Mouse (Mus musculus): Measurements from ENCODE around the gene Prune1.

Gene Prune1

GRCm38 (mm10) chr3:95301204-95301796 lies 19.4 kb upstream of the Prune1 start:
- DNase-seq, result no peak

DNA sequence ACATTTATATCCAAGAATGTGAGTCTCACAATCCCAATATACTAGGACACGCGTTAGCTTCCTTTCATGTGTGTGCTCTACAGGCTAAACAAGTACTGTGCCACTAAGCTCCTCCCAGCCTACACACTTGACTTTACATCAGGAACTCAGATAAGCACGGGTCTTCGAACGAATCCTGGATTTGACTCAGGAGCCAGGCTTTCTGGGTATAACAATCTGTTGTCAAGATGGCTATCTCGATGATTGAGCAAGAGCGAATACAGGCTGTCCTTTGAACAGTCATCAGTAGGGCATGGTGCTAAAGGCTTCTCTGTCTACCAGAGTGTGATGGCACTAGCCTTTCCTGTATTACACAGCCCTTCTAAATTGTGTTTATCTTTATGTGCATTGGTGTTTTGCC lies 16.1 kb upstream of the Prune1 start:
- no peak for DNase-seq

DNA sequence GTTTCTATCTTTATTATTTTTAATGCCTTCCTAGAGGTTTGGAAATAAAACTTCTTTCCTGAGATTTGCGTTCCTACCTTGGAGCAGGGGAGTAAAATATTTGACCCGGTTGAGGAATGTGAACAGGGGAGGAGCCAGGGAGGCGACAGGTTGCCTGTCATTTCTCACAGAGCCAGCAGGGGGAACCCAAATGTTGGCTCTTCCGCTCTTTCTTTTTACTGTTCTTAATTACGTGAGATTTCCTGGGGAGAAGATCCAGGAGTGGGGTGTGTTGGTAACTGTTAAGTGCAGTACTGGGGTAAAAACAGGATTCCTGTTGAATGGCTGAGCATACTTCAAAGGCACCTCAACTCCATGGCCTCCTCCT lies 14.2 kb upstream of the Prune1 start:
- no peak for DNase-seq

DNA sequence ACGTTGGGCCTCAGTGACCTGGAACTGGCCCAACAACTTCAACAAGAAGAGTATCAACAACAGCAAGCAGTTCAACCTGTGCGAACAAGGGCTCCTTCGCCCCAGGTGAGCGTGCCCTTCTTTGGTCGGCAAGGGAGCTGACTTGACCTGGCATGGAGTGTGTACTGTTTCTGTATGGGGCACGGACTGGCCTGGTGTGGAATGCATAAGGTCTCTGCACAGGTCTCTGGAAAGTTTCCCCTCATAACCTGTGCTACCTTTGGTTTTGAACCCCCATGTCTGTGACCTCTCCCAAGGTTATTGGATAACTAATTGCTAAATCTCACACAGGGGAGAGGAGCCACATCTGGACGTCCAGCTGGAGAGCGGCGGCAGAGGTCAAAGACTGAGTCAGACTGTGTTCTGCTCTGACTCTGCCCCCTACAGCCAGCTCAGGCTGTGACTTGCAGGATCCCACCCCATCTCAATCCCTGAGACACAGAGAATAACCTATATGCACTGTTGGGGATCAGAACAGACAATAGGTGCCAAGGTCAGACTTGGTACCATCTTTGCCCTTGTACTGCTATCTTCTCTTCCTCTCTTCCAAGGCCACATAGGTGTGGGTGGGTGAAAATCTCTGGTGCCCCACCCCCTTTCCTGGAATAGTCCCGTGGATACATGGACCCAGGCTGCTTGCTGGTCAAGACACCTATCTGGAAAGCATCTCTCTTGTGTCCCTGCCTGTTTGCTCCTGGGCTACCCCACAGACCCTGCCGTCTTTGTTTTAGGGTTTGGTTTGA lies 13.6 kb upstream of the Prune1 start:
- DNase-seq, result no peak

DNA sequence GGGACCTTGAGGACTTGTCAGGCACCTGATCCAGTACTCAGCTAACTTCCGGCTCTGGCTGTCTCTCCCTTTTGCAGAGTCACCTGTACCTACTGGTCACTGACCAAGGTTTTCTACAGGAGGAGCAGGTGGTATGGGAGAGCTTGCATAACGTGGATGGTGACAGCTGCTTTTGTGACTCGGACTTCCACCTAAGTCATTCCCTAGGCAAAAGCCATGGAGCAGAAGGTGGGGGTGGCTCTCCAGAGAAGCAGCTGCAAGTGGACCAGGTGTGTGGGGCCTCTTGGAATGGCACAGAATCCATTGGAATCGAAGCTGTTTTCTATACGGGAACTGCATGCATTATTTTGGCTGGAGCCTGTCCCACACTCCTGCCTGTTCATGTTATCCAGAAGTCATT lies 12.8 kb upstream of the Prune1 start:
- DNase-seq, result no peak

DNA sequence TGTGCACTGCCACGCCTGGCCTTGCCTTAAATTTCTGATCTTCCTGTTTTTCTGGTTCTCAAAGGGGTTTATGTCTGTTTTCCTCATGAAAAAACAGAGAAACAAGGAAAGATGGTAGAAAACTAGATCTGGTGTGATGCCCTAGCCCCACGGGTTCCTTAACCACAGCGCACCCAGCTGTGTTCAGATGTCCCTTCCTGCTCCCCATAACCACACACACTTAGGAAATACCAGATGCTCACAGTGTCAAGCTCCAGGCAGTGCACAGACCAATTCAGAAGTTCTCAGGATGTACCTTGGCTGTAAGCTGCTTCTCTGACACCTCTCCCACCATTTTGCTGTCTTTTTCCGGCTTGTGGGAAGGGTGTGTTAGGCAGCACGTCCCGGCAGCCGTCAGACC lies 12.4 kb upstream of the Prune1 start:
- DNase-seq, result no peak

DNA sequence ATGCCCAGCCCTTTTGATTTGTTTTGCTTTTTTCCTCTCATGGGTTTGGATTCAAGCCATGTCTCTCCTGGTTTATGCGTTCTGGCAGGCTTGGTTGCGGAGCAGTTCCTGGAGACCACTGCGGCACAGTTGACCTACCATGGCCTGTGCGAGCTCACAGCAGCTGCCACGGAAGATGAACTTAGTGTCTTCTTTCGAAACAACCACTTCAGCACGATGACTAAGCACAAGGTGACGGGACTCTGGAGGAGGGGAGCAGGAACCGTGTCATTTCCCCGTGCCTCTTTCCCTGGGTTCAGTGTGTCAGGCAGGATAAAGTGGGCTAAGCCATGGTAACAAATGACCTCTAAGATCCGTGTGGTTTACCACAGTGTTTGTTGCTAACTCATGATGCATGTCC lies 11.7 kb upstream of the Prune1 start:
- DNase-seq, result no peak

DNA sequence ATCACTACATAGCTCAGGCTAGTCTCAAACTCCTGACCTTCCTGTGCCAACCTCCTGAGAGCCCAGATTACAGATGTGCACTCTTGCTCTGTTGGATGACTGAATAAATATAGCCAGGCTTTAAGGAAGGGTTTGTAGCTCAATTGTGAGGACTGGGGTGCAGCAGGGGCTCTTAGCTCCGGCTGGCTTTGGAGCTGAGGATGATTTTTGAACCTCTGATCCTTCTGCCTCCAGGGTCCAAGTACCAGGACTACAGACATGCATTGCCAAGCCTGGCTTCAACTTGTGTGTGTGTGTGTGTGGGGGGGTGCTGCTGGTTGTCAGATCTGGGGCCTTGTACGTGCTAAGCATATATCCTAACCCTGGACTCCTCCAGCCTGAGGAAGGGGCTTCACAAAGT lies 11.0 kb upstream of the Prune1 start:
- peak; percentile 15 for DNase-seq

- DNase-seq, result no peak
Measured at GRCm38 (mm10) chr3:95291041-95291440, 9.2 kb upstream of the Prune1 start.

- peak; percentile 45 for DNase-seq
Measured at GRCm38 (mm10) chr3:95290156-95290555, 8.3 kb upstream of the Prune1 start.

DNA sequence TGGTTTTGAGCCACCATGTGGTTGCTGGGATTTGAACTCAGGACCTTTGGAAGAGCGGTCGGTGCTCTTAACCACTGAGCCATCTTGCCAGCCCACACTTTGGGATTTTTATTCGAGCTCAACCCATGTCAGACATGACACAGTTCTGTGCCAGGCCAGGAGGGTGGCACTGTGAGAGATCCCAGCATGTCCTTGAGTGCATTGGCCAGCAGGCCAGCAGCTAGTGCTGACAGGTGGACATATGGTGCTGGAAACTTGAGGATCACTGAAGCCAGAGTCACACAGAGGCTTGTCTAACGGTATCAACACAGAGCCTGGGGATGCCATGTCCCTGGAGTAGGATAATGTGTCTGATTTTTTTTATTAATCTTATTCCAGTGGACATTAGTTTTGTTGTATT lies 7.5 kb upstream of the Prune1 start:
- peak; percentile 92 for DNase-seq

DNA sequence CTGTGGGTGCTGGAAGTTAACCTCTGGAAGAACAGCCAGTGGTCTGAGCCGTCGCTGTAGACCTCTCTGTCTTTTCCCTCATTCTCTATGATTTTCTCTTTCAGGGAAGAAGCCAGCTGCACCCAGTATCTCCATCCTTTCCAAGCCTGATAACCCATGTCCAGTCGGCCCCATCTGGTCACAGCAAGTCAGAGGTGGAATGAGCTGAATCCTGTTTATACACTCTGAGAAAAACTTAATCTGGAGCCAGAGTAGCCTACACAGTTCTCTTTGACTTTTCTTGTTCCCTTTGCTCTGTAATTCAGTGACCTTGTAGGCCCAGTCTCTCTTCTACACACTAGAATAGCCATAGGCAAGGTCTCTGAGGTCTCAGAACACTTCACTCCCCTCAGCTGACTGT lies 5.7 kb upstream of the Prune1 start:
- DNase-seq, result no peak

- DNase-seq, result no peak
Measured at GRCm38 (mm10) chr3:95286510-95286909, 4.6 kb upstream of the Prune1 start.

DNA sequence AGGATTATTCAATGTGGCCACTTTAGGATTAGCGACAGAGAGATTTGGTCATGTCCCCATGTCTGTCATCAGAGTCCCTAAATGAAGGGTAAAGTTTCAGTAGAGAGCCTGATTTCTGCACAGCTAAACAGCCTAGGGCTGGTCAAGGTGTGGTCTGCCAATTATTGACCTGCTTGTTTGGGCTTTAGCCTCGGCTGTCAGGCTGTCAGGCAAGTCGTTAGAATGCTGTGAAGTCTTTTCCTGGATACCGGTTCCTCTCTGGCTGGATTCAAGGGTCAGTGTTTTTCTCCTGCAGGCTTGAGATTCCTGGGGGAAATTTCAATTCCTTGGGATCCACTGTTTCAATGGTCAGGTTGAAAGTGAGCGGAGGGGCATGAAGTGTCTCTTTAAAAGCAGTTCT lies 4.1 kb upstream of the Prune1 start:
- DNase-seq, result no peak

DNA sequence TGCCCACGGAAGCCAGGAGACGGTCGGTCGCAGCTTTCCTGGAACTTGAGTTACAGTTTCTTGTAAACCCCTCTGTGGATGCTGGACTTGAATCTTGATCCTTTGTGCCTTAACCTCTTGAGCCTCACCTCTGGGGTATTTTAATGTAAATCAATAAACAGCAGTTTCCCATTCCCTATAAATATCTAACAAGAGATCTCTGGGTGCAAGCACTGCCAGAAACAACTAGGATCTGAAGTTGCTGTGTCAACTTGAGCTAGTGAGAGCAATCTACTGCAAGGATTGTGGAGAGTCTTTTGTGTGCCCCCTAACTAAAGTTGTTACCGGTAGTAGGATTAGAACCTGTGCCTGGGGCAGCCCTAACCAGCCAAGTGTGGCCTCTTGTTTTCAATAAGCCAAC lies 3.5 kb upstream of the Prune1 start:
- no peak for DNase-seq

DNA sequence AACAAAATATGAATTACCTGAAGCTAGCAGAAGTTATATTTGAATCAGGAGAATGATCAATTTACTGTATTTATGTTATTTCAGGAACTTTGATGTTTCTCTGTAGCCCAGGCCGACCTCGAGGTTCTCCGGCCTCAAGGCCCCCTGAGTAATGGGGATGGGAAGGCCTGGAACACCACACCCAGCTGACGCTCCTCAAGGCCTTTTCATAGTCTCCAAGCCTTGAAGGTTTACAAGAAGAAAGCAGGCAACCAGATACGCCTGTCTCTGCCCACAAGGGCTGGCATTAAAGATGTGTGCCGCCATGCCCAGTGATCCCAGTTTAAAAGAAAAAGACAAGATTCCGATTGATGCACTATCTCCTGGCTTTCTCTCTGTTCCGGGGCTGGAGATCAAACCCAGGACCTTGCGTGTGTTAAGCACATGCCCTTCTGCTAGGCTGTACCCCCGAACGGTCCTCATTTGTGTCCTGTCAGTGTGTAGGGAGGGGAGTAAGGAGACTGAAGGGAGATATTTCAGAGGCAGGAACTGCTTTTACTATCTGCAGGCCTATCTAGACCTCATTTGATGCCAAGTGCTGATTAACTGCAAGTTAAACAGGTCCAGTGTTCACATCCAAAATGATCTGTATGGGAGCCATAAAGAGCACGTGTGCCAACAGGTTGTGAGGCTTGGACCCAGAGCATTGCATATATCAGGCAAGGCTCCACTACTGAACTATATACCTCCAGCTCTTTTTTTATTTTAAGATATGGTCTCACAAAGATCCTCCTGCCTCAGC lies 2.8 kb upstream of the Prune1 start:
- no peak for DNase-seq

DNA sequence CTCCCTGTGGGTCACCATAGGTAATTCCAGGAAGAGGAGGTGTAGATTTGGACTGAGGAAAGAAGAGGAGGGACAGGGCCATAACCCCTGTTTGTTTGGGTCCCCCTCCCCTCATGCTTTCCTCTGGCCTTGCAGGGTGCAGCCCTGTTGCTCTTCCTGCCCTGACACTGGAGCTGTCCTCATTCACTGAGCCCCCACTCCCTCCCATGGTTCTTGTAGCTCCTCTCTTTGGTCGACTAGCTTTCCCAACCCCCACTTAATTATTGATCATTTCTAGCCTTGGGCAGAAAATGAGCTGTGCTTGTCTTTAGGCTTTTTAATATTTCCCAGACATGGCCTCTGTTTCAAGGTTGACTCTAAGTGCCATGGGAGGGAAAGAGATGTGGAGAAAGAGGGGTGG lies 2.2 kb upstream of the Prune1 start:
- peak; percentile 55 for DNase-seq

DNA sequence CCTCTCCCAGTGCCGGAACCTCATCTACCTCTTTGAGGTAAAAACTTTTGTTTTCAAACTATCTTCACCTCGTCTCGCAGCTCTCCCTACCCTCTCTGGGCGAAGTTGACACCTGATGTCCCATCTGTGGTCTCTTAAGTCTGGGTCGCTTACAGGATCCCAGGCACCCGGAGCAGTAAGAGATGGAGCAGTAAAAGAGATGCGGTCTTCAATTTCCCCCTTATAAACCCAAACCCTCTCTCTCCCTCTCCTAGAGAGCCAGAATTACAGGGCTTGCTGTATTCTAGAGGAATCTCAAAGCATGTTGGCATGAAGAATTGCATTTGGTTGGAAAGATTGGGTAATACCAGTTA lies 1.7 kb upstream of the Prune1 start:
- no peak for DNase-seq

DNA sequence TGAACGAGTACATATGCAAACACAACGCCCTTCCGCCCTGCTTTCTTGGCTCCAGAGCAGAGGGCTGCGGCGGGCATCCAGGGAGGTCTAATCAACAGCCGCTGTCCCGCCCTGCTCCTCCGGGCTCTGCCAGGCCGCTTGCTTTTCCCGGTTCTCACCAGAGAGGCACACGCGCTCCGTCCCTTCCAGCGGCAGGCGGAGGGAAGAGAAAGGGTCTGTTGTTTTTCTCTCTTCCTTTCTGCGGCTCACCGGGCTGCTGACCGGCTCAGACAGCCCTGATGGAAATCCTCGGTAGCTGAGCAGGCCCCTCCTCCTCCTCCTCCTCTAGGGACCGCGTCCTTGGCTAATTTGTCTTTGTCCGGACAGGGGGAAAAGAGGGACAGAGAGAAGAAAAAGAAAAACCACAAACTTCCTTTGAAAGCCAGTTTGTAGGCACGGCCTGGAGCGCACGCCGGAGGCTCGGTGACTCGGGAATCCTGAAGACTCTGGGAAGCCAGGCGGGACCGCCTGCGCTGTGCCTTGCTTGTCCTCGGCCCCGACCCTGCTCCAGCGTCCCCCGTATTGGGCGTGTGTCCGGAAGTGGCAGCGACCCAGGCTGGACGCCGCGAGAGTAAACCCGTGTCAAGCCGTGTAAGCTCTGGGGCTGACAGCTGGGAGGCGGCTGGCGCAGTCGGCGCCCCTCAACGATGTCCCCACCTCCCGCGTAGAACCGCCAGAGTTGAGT lies 1.2 kb upstream of the Prune1 start:
- peak; percentile 89 for DNase-seq

- DNase-seq, result peak; percentile 71
Measured at GRCm38 (mm10) chr3:95282381-95282864, 547 bp upstream of the Prune1 start.

DNA sequence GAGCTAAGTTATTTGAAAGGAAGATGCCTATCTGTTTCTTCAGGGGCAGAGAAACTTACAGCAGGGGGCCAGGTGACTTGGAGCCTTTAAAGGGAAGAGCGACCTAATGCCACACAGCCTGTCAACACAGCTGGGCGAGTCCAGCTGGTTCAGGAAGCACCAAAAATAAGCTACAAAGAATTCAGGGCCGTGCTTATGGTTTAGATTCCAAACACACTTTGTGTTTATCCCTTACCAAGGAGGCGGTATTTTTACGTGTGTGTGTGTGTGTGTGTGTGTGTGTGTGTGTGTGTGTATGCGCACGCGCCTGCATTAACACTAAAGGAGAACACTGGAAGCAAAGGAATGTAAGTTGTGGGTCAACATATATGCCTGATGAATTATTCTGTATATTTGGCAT lies 1.1 kb downstream of the Prune1 start:
- peak; percentile 68 for DNase-seq

- DNase-seq, result peak; percentile 59
Measured at GRCm38 (mm10) chr3:95277149-95277551, 4.7 kb downstream of the Prune1 start.

DNA sequence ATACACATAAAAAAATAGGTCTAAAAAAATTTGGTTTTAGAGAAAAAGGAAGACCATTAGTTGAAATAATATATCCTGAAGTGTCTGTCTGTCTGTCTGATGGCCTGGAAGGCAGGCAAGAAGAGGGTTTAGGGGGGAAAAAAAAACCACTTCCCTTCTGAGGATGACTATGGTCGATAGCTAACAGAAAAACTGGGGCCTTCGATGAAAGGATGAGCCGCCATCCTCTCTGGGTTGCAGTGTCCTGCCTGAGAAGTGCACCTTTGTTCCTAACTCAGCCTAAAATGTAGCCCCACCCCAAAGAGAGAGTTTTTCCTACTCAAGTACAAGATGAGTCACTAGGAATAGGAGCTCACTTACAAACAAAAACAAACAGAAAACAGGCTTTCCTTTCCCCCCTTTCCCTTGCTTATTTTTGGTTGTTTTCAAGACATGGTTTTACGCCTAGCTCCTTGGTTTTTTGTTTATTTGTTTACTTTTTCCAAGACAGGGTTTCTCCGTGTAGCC lies 5.4 kb downstream of the Prune1 start:
- no peak for DNase-seq

Measured in cerebellum, adult 9-11 months (tissue).